Mouse (Mus musculus) CH12.LX (cell line): Measurements from ENCODE around the gene Xkr7. TPM values are rescaled to one million over a fixed set of nuclear protein-coding genes. Genes with fewer than 3 reads are reported as not detected.

ENCODE experiments used
- DNase-seq: peaks from one replicate; pipeline ENCODE4 v3.0.0-alpha.2; 2013; ENCODE audit errors: extremely low read depth
- H3K27ac ChIP-seq: 2 replicates; pipeline ENCODE4 v1.5.1; 2012; ENCODE audit warnings: low read depth, mild to moderate bottlenecking, control low read depth, moderate library complexity; ENCODE audit not compliant: insufficient read depth
- H3K27me3 ChIP-seq: replicated peaks from 2 replicates; pipeline ENCODE3; 2012; ENCODE audit warnings: inconsistent platforms
- H3K36me3 ChIP-seq, 2 experiments: replicated peaks in 1 of 2; 2 replicates each; pipeline versions ENCODE3 to v1.6.1; 2012; ENCODE audit warnings: inconsistent platforms in 1 of 2, low read length in 1 of 2, mild to moderate bottlenecking in 1 of 2, mixed read lengths in 1 of 2, moderate library complexity in 1 of 2; ENCODE audit not compliant: control insufficient read depth in 1 of 2, insufficient read depth in 1 of 2
- H3K4me1 ChIP-seq, 2 experiments: 2 replicates each; pipeline ENCODE4 v1.6.1; 2012; ENCODE audit warnings: inconsistent platforms in 1 of 2, moderate library complexity in 1 of 2; ENCODE audit not compliant: insufficient read depth in 2 of 2, control insufficient read depth in 1 of 2
- H3K4me2 ChIP-seq: 2 replicates; pipeline ENCODE4 v1.6.1; 2012; ENCODE audit warnings: low read depth, mild to moderate bottlenecking, control low read depth; ENCODE audit not compliant: poor library complexity, insufficient read depth, severe bottlenecking
- H3K4me3 ChIP-seq, 3 experiments: fragments of 150-350 bp in 1 of 3; sonication (generic) in 1 of 3; replicated peaks in 1 of 3; 2 replicates each; pipeline versions ENCODE3 to v1.5.1; 2011 to 2012; ENCODE audit warnings: low read depth in 2 of 3, low read length in 2 of 3, mild to moderate bottlenecking in 2 of 3, moderate library complexity in 2 of 3, control low read depth in 1 of 3, improper control_type of control experiment in 1 of 3, inconsistent platforms in 1 of 3, mixed read lengths in 1 of 3; ENCODE audit not compliant: poor library complexity in 1 of 3
- H3K79me2 ChIP-seq: replicated peaks from 2 replicates; pipeline ENCODE4 v1.6.1; 2012; ENCODE audit warnings: mild to moderate bottlenecking, moderate library complexity; ENCODE audit not compliant: control insufficient read depth, poor library complexity, insufficient read depth, severe bottlenecking; ENCODE audit errors: extremely low read depth
- H3K9ac ChIP-seq: 2 replicates; pipeline ENCODE4 v1.6.1; 2012; ENCODE audit warnings: low read depth, mild to moderate bottlenecking, control low read depth, moderate library complexity; ENCODE audit not compliant: insufficient read depth
- H3K9me3 ChIP-seq: replicated peaks from 2 replicates; pipeline ENCODE3; 2012; ENCODE audit warnings: low read length, inconsistent platforms, mixed read lengths
- CHD2 ChIP-seq: IDR thresholded peaks from 2 replicates; pipeline ENCODE4 v1.6.1; 2011; ENCODE audit warnings: low read length, improper control_type of control experiment
- CTCF ChIP-seq, 2 experiments: IDR thresholded peaks in 1 of 2; conservative IDR thresholded peaks in 1 of 2; 2 replicates each; pipeline ENCODE4 v1.5.1; 2011 to 2012; ENCODE audit warnings: low read depth in 2 of 2, low read length in 2 of 2, improper control_type of control experiment in 1 of 2, inconsistent platforms in 1 of 2, mild to moderate bottlenecking in 1 of 2, moderate library complexity in 1 of 2
- ELF1 ChIP-seq: IDR thresholded peaks from 2 replicates; pipeline ENCODE4 v1.6.1; 2014; ENCODE audit warnings: low read depth, mild to moderate bottlenecking, inconsistent platforms, low read length, improper control_type of control experiment
- EP300 ChIP-seq: IDR thresholded peaks from 2 replicates; pipeline ENCODE4 v1.6.1; 2011; ENCODE audit warnings: low read length, improper control_type of control experiment
- IRF4 ChIP-seq: IDR thresholded peaks from 2 replicates; pipeline ENCODE4 v1.6.1; 2014; ENCODE audit warnings: low read depth, mild to moderate bottlenecking, inconsistent platforms, low read length, improper control_type of control experiment
- MAZ ChIP-seq: IDR thresholded peaks from 2 replicates; pipeline ENCODE4 v1.6.1; 2012; ENCODE audit warnings: low read depth, mild to moderate bottlenecking, inconsistent platforms, low read length, improper control_type of control experiment, moderate library complexity
- MEF2A ChIP-seq: IDR thresholded peaks from 2 replicates; pipeline ENCODE4 v1.6.1; 2014; ENCODE audit warnings: low read depth, mild to moderate bottlenecking, inconsistent platforms, low read length, improper control_type of control experiment, borderline replicate concordance
- NELFE ChIP-seq: IDR thresholded peaks from 2 replicates; pipeline ENCODE4 v1.6.1; 2011; ENCODE audit warnings: low read depth, low read length, improper control_type of control experiment
- PAX5 ChIP-seq: IDR thresholded peaks from 2 replicates; pipeline ENCODE4 v1.6.1; 2012; ENCODE audit warnings: low read length, inconsistent platforms, mixed read lengths
- POLR2AphosphoS2 ChIP-seq: IDR thresholded peaks from 2 replicates; pipeline ENCODE4 v1.6.1; 2011; ENCODE audit warnings: low read depth, low read length, improper control_type of control experiment
- RAD21 ChIP-seq: IDR thresholded peaks from 2 replicates; pipeline ENCODE4 v1.6.1; 2011; ENCODE audit warnings: low read depth, mild to moderate bottlenecking, low read length, improper control_type of control experiment, moderate library complexity
- RCOR1 ChIP-seq: conservative IDR thresholded peaks from 2 replicates; pipeline ENCODE4 v1.6.1; 2012; ENCODE audit warnings: low read depth, mild to moderate bottlenecking, inconsistent platforms, low read length, improper control_type of control experiment
- SIN3A ChIP-seq: IDR thresholded peaks from 2 replicates; pipeline ENCODE4 v1.6.1; 2012; ENCODE audit warnings: low read length, improper control_type of control experiment, inconsistent platforms
- SMC3 ChIP-seq: IDR thresholded peaks from 2 replicates; pipeline ENCODE4 v1.6.1; 2011; ENCODE audit warnings: low read depth, low read length, improper control_type of control experiment
- TBP ChIP-seq: conservative IDR thresholded peaks from 2 replicates; pipeline ENCODE4 v1.6.1; 2011; ENCODE audit warnings: low read depth, low read length, improper control_type of control experiment
- USF1 ChIP-seq: IDR thresholded peaks from 2 replicates; pipeline ENCODE4 v1.6.1; 2014; ENCODE audit warnings: low read depth, mild to moderate bottlenecking, inconsistent platforms, low read length, improper control_type of control experiment
- USF2 ChIP-seq: conservative IDR thresholded peaks from 2 replicates; pipeline ENCODE4 v1.6.1; 2011; ENCODE audit warnings: low read depth, low read length, improper control_type of control experiment
- dilution Hi-C: fragments of 300-500 bp; cut with MboI; formaldehyde crosslinking; loops from 2 replicates; pipeline ENCODE4 v1.14.3; 2020; ENCODE audit warnings: low sequenced_read_pairs; ENCODE audit not compliant: extremely low pct_unique_long_range_greater_than_20kb, extremely low pct_ligation_motif_present
- in situ Hi-C: fragments of 300-500 bp; cut with MboI; formaldehyde crosslinking; loops from 3 replicates; pipeline ENCODE4 v1.14.3; 2019; ENCODE audit warnings: low sequenced_read_pairs, low pct_ligation_motif_present, low pct_unique_long_range_greater_than_20kb, mixed read lengths
- polyA plus RNA-seq: library from polyadenylated mRNA; unstranded; fragments of >175 nt; gene quantifications from 2 replicates; pipeline ENCODE4 v1.2.1, GENCODE M21; 2012; ENCODE audit warnings: low read depth; ENCODE audit not compliant: insufficient read length
- total RNA-seq, 2 experiments: library from RNA; depleted of rRNA; stranded (reverse); fragments of 300-350 nt in 1 of 2; fragments of >200 nt in 1 of 2; gene quantifications; 2 replicates each; pipeline ENCODE4 v1.2.3; 2012 to 2014

Xkr7 gene
- total and polyA plus RNA-seq, 3 experiments: not detected

DNA sequence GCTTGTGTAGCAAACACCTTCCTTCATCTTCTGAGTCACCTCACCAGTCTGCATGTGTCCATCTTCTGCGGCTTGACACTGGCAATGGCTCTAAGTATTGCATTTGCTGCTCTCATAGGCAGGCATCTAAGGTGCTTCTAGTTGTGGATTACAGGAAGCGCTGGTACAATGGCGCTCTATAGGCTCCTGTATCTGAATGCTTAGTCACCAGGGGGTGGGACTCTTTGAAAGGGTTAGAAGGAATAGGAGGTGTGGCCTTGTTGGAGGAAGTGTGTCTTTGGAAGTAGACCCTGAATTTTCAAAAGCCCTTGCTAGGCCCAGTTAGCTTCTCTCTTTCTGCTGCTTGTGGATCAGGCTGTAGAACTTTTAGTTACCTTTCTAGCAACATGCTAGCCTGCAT is 10.5 kb upstream of the Xkr7 start:
- in situ Hi-C loops: loop anchor here (5.0 kb wide), 1 partner anchor 104 kb away; no protein-coding TSS in a partner anchor
- H3K9ac ChIP-seq: no peak overlapping the region
- H3K9me3 ChIP-seq: no peaks in the 10 kb centered on the region
- no peak overlapping the region for H3K4me2 ChIP-seq
- H3K79me2 ChIP-seq: no peaks in the 10 kb centered on the region
- no peaks in the 10 kb centered on the region for H3K36me3 ChIP-seq
- peaks cover 92% of the 10 kb centered on the region for H3K27me3 ChIP-seq
- H3K4me1 ChIP-seq: no peaks in the 10 kb centered on the region
- TF ChIP-seq RCOR1 (no peak), TBP (no peak), POLR2AphosphoS2 (no peak), MAZ (no peak), SMC3 (no peak), NELFE (no peak), PAX5 (no peak), MEF2A (no peak), USF1 (no peak), ELF1 (no peak), SIN3A (no peak), EP300 (no peak), USF2 (no peak), CHD2 (no peak)
- H3K4me3 ChIP-seq: no peak overlapping the region
- dilution Hi-C loops: no loop called here
- no peak for DNase-seq
- no peak overlapping the region for H3K27ac ChIP-seq

DNA sequence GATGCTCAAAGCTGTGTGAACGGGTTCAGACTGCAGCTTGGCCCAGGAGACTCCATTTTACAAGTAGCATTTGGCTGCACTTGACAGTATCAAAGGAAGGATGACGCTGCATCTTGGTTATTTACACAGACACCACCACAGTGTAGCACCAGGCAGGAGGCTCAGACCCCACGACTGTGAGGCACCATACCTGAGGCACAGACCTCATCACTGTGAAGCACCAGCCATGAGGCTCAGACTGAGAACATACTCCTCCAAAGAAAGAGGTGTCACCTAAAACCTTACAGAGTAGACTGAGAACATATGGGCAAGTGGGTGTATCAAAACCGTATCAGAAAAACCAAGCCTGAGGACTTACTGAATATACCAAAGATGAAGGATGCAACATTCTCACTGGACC is 8.8 kb upstream of the Xkr7 start:
- H3K79me2 ChIP-seq: no peaks in the 10 kb centered on the region
- dilution Hi-C loops (no loop called here), in situ Hi-C loops (loop anchor here (5.0 kb wide), 1 partner anchor 106 kb away; no protein-coding TSS in a partner anchor)
- no peaks in the 10 kb centered on the region for H3K9me3 ChIP-seq
- no peak overlapping the region for H3K4me2 ChIP-seq
- H3K27me3 ChIP-seq: peaks cover 92% of the 10 kb centered on the region
- no peak overlapping the region for H3K4me3 ChIP-seq
- H3K27ac ChIP-seq: no peak overlapping the region
- H3K36me3 ChIP-seq: no peaks in the 10 kb centered on the region
- no peaks in the 10 kb centered on the region for H3K4me1 ChIP-seq
- no peak overlapping the region for H3K9ac ChIP-seq
- DNase-seq: no peak
- TF ChIP-seq CTCF (conservative IDR thresholded peaks at IDR 0.05 in 1 of 2, IDR thresholded peaks at IDR 0.05 in 1 of 2; ENCODE audit: low read depth in 2 of 2, low read length in 2 of 2): no peak
- TF ChIP-seq IRF4: no peak
- no peak for TF ChIP-seq CHD2
- no peak for TF ChIP-seq USF1
- no peak for TF ChIP-seq MEF2A
- no peak for TF ChIP-seq RAD21
